Mouse (Mus musculus) testis, adult 2 months (tissue): ENCODE measurements around the gene Retnlb.

ENCODE experiments used
- CTCF ChIP-seq: fragments of 200-500 bp; IDR thresholded peaks from 2 replicates; pipeline ENCODE4 v1.5.1; 2012; ENCODE audit warnings: low read depth, mild to moderate bottlenecking, inconsistent platforms, low read length, moderate library complexity; ENCODE audit not compliant: control insufficient read depth, insufficient read depth, insufficient replicate concordance
- POLR2A ChIP-seq: fragments of 200-500 bp; IDR thresholded peaks from 2 replicates; pipeline ENCODE4 v1.6.1; 2012; ENCODE audit warnings: low read depth, mild to moderate bottlenecking, inconsistent platforms, low read length, moderate library complexity; ENCODE audit not compliant: control insufficient read depth

- no peak for TF ChIP-seq CTCF
- no peak for TF ChIP-seq POLR2A
These were observed 27.9 kb upstream of the Retnlb start for GRCm38 (mm10) chr16:48788704-48789185.
